Mouse (Mus musculus): Measurements from ENCODE around the gene Kif26b.

DNA sequence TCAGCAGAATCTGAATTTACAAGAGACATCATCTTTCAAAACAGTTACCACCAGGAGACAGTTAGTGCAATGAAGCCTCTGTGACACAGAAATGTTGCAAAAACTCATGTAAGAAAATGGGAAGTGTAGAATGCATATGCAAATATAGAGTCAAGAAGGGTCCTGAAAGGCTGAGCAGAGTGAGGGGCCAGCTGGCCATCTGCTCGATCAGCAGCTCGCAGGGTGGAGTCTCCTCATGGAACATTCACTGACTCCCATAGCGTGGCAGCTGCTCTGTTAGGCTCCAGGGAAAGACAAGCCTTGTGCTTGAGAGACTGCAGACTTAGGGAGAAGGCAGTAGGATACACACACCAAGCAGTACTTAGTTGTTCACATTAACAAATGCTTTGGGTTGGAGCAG is 39.8 kb upstream of the Kif26b start:
- no peak for TF ChIP-seq CTCF (IDR thresholded peaks at IDR 0.05; ENCODE audit: extremely low read depth, insufficient read length, insufficient replicate concordance, low read depth, low read length)
- TF ChIP-seq POLR2A (IDR thresholded peaks at IDR 0.05; ENCODE audit: low read depth, low read length) = no peak
